Mouse (Mus musculus): ENCODE data around the gene Dbx2. TPM values are rescaled to one million over a fixed set of nuclear protein-coding genes. Genes with fewer than 3 reads are reported as not detected.
A peak's percentile ranks its signal among the peaks of the same experiment; 100 is the strongest.

Dbx2 gene
- polyA plus RNA-seq, 1 experiment from 2014 or later = not detected

DNA sequence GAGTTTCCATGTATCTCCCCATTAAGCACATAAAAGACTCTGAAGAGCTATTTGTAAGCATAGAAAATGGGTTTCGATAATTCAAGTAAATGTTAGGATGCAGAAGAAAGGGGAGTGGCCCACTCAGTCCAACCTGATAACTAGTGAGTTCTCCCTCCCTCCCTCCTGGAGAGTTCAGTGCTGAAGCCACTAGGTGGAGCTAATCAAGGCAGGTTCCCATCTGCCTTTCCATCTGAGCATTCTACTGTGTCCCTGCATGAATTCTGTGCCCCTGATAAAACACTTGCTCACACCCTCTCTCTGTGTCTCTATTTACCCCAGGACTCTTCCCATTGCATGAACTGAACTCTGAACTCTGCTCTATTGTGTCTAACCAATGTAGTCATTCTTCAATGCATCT is 57.1 kb downstream of the Dbx2 start:
- WGBS = 53% methylated on average over 1 of the region's 1 CpGs
- Histone ChIP-seq H3K9ac (replicated peaks; ENCODE audit: low read depth, low read length) (no peak overlapping the region), H3K27me3 (ENCODE audit: control insufficient read depth, insufficient read depth, low read length) (no peaks in the 10 kb centered on the region), H3K36me3 (ENCODE audit: control insufficient read depth, insufficient read depth, low read length) (no peaks in the 10 kb centered on the region), H3K9me3 (ENCODE audit: control insufficient read depth, low read depth, low read length) (no peaks in the 10 kb centered on the region), H3K4me1 (ENCODE audit: control insufficient read depth, insufficient read depth, low read length) (no peaks in the 10 kb centered on the region), H3K4me2 (replicated peaks; ENCODE audit: low read depth, low read length) (no peak overlapping the region), H3K4me3 (ENCODE audit: low read depth, low read length) (no peak overlapping the region), H3K27ac (ENCODE audit: low read length) (no peak overlapping the region)
- ATAC-seq (ENCODE audit: insufficient number of reproducible peaks, insufficient read depth, low FRiP score, low read depth) = peak; percentile 53; the same call in 1 of the 2 replicates

DNA sequence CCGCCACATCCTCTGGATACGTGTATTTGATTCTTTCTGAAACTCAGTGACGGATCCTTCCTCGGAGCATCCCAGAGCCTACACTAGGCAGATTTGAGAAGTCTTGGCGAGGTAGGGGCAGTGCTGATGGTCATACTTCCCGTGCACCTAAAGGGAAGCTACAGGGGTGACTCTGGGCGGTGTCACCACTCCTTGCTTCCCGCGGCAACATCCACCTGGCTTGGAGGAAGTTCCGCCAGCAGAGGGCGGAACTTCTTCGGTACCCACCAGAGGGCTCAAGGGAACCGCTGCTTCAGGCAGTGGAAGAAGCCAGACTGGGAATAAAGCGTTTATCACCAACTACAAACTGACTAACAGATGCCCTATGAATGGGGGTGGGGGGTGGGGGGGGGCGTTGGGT is 68.9 kb downstream of the Dbx2 start:
- H3K9ac ChIP-seq (replicated peaks; ENCODE audit: low read depth, low read length) = no peak overlapping the region
- no peaks in the 10 kb centered on the region for H3K9me3 ChIP-seq (ENCODE audit: control insufficient read depth, low read depth, low read length)
- no peaks in the 10 kb centered on the region for H3K27me3 ChIP-seq (ENCODE audit: control insufficient read depth, insufficient read depth, low read length)
- no peak for ATAC-seq (ENCODE audit: insufficient number of reproducible peaks, insufficient read depth, low FRiP score, low read depth)
- H3K36me3 ChIP-seq (ENCODE audit: control insufficient read depth, insufficient read depth, low read length) = no peaks in the 10 kb centered on the region
- H3K4me1 ChIP-seq (ENCODE audit: control insufficient read depth, insufficient read depth, low read length) = no peaks in the 10 kb centered on the region
- 90% methylated on average over 15 of the region's 15 CpGs for WGBS
- no peak overlapping the region for H3K27ac ChIP-seq (ENCODE audit: low read length)
- no peak overlapping the region for H3K4me2 ChIP-seq (replicated peaks; ENCODE audit: low read depth, low read length)
- H3K4me3 ChIP-seq (ENCODE audit: low read depth, low read length) = no peak overlapping the region

DNA sequence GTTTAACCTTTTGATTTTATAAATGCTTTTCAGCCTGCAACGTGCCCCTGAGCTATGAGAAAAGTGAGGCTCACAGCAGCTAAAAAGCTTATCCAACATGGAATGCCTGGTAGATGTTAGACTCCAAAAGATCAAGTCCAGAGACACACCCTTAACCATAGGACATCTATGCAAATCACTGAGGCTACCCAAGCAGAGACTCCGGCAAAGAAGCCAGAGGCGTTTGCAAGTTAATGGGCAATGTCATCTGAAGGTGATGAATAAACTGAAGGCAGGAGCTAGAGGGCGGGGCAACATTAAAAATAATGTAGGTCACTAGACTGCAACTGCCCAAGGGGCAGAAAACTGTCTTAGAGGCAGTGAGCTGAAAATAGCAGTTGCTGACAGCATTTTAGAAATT is 70.9 kb downstream of the Dbx2 start:
- Histone ChIP-seq H3K27me3 (ENCODE audit: control insufficient read depth, insufficient read depth, low read length) (no peaks in the 10 kb centered on the region), H3K4me1 (ENCODE audit: control insufficient read depth, insufficient read depth, low read length) (no peaks in the 10 kb centered on the region), H3K9me3 (ENCODE audit: control insufficient read depth, low read depth, low read length) (no peaks in the 10 kb centered on the region), H3K4me2 (replicated peaks; ENCODE audit: low read depth, low read length) (no peak overlapping the region), H3K9ac (replicated peaks; ENCODE audit: low read depth, low read length) (no peak overlapping the region), H3K27ac (ENCODE audit: low read length) (no peak overlapping the region), H3K36me3 (ENCODE audit: control insufficient read depth, insufficient read depth, low read length) (no peaks in the 10 kb centered on the region), H3K4me3 (ENCODE audit: low read depth, low read length) (no peak overlapping the region)
- no peak for ATAC-seq (ENCODE audit: insufficient number of reproducible peaks, insufficient read depth, low FRiP score, low read depth)
- WGBS = 51% methylated on average over 4 of the region's 4 CpGs

DNA sequence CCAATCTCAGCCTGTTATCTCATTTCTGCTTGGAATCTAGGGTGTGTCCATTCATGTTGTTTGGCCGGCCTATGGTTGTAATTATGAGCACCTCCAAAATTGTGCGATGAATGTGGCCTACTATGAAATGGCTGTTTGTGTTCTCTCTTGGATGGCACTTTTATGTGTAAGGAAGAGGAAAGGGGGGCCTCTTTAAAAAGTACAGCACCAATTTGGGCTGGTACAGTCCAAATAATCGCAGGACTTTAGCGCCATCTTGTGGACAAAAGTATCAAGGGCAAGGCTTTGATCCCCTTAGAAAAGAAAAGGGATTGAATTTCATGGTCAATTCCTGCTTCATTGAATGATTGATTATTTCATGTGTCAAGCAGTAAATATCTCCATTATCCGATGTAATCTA is 81.1 kb downstream of the Dbx2 start:
- Histone ChIP-seq H3K9me3 (ENCODE audit: control insufficient read depth, low read depth, low read length) (no peaks in the 10 kb centered on the region), H3K36me3 (ENCODE audit: control insufficient read depth, insufficient read depth, low read length) (no peaks in the 10 kb centered on the region), H3K27me3 (ENCODE audit: control insufficient read depth, insufficient read depth, low read length) (no peaks in the 10 kb centered on the region), H3K4me2 (replicated peaks; ENCODE audit: low read depth, low read length) (no peak overlapping the region), H3K9ac (replicated peaks; ENCODE audit: low read depth, low read length) (no peak overlapping the region), H3K4me3 (ENCODE audit: low read depth, low read length) (no peak overlapping the region), H3K4me1 (ENCODE audit: control insufficient read depth, insufficient read depth, low read length) (no peaks in the 10 kb centered on the region), H3K27ac (ENCODE audit: low read length) (no peak overlapping the region)
- 17% methylated on average over 5 of the region's 5 CpGs for WGBS
- ATAC-seq (ENCODE audit: insufficient number of reproducible peaks, insufficient read depth, low FRiP score, low read depth) = no peak

Other genes starting within 250 kb of the Dbx2 start
- gene Nell2, start 127.4 kb downstream of the Dbx2 start, polyA plus RNA-seq (2014; fragmentation: Nextera tagmentation; extraction: Ambion mirVana) = 21.6 and 24.1 TPM in 2 replicates
- gene Ano6, start 134.9 kb upstream of the Dbx2 start, polyA plus RNA-seq (2014; fragmentation: Nextera tagmentation; extraction: Ambion mirVana) = 46.4 and 52.9 TPM in 2 replicates

Data from stomach, embryonic 14.5 days (tissue).